Mouse (Mus musculus) thymus, adult 2 months (tissue): ENCODE measurements around the gene Rars. TPM values are rescaled to one million over a fixed set of nuclear protein-coding genes. Genes with fewer than 3 reads are reported as not detected.

ENCODE experiments used
- DNase-seq: peaks from one replicate; pipeline ENCODE4 v3.0.0; 2021
- H3K27ac ChIP-seq: fragments of 200-500 bp; 2 replicates; pipeline ENCODE4 v1.5.1; 2012; ENCODE audit warnings: low read length, control low read depth; ENCODE audit not compliant: control insufficient read depth, insufficient read depth
- H3K27me3 ChIP-seq: fragments of 200-500 bp; 2 replicates; pipeline ENCODE4 v1.6.1; 2012; ENCODE audit warnings: mild to moderate bottlenecking, low read length, moderate library complexity, mixed read lengths; ENCODE audit not compliant: control insufficient read depth, insufficient read depth
- H3K36me3 ChIP-seq: fragments of 200-500 bp; 2 replicates; pipeline ENCODE4 v1.6.1; 2012; ENCODE audit warnings: mild to moderate bottlenecking, low read length, moderate library complexity; ENCODE audit not compliant: control insufficient read depth, insufficient read depth
- H3K4me1 ChIP-seq: fragments of 200-500 bp; replicated peaks from 2 replicates; pipeline ENCODE4 v1.6.1; 2012; ENCODE audit warnings: low read length; ENCODE audit not compliant: control insufficient read depth, insufficient read depth
- H3K4me3 ChIP-seq: fragments of 200-500 bp; 2 replicates; pipeline ENCODE4 v1.5.1; 2012; ENCODE audit warnings: mild to moderate bottlenecking, low read length, control low read depth, moderate library complexity; ENCODE audit not compliant: control insufficient read depth, insufficient read depth
- CTCF ChIP-seq: fragments of 200-500 bp; IDR thresholded peaks from 2 replicates; pipeline ENCODE4 v1.5.1; 2012; ENCODE audit warnings: mild to moderate bottlenecking, control low read depth, low read length, moderate library complexity, borderline replicate concordance; ENCODE audit not compliant: control insufficient read depth, poor library complexity, insufficient read depth; ENCODE audit errors: extremely low read depth
- POLR2A ChIP-seq: fragments of 200-500 bp; IDR thresholded peaks from 2 replicates; pipeline ENCODE4 v1.6.1; 2012; ENCODE audit warnings: mild to moderate bottlenecking, low read length, control low read depth, moderate library complexity; ENCODE audit not compliant: control insufficient read depth, poor library complexity, insufficient read depth; ENCODE audit errors: extremely low read depth
- WGBS: fragments of 180-500 bp; shearing (Covaris S2); methylation state at CpG from one replicate; pipeline ENCODE4 v1.1.7; 2018; 5-methylcytosine and 5-hydroxymethylcytosine counted together
- polyA plus RNA-seq: library from polyadenylated mRNA; depleted of rRNA; stranded (reverse); fragments of >200 nt; gene quantifications from 2 replicates; pipeline ENCODE4 v1.2.3, GENCODE M21; 2012

Rars gene
- polyA plus RNA-seq, 1 experiment = 15.8 TPM

- 7% methylated on average over 28 of the region's 28 CpGs for WGBS
- H3K27ac ChIP-seq = no peak overlapping the region
- DNase-seq = peak; percentile 82
- H3K27me3 ChIP-seq = no peaks in the 10 kb centered on the region
- H3K4me1 ChIP-seq = peaks cover 5% of the 10 kb centered on the region
- H3K36me3 ChIP-seq = no peaks in the 10 kb centered on the region
- H3K4me3 ChIP-seq = peak overlapping the region; percentile 37
- TF ChIP-seq POLR2A (no peak), CTCF (no peak)
Observed at GRCm38 (mm10) chr11:35838345-35839338, 4.3 kb upstream of the Rars start.

GRCm38 (mm10) chr11:35837156-35838126, 3.1 kb upstream of the Rars start:
- TF ChIP-seq CTCF = no peak
- no peak for TF ChIP-seq POLR2A
- Histone ChIP-seq H3K36me3 (no peaks in the 10 kb centered on the region), H3K4me3 (no peak overlapping the region), H3K27me3 (no peaks in the 10 kb centered on the region), H3K27ac (no peak overlapping the region), H3K4me1 (peaks cover 10% of the 10 kb centered on the region)
- DNase-seq = no peak
- WGBS = 86% methylated on average over 5 of the region's 5 CpGs

GRCm38 (mm10) chr11:35833270-35833669, 1.0 kb downstream of the Rars start:
- Histone ChIP-seq H3K27me3 (no peaks in the 10 kb centered on the region), H3K4me3 (no peak overlapping the region), H3K36me3 (peaks cover 12% of the 10 kb centered on the region), H3K4me1 (peaks cover 7% of the 10 kb centered on the region), H3K27ac (no peak overlapping the region)
- DNase-seq = no peak
- TF ChIP-seq POLR2A = no peak
- WGBS = 59% methylated on average over 6 of the region's 6 CpGs

GRCm38 (mm10) chr11:35832139-35832538, 2.2 kb downstream of the Rars start:
- peaks cover 6% of the 10 kb centered on the region; the same call in 1 of the 2 replicates for H3K4me1 ChIP-seq
- DNase-seq = no peak
- peaks cover 21% of the 10 kb centered on the region for H3K36me3 ChIP-seq
- H3K4me3 ChIP-seq = no peak overlapping the region
- TF ChIP-seq POLR2A (no peak), CTCF (no peak)
- H3K27me3 ChIP-seq = no peaks in the 10 kb centered on the region
- 89% methylated on average over 4 of the region's 4 CpGs for WGBS
- H3K27ac ChIP-seq = no peak overlapping the region

GRCm38 (mm10) chr11:35827714-35828113, 6.6 kb downstream of the Rars start:
- Histone ChIP-seq H3K4me3 (no peak overlapping the region), H3K27me3 (no peaks in the 10 kb centered on the region), H3K27ac (no peak overlapping the region), H3K4me1 (no peaks in the 10 kb centered on the region), H3K36me3 (peaks cover 51% of the 10 kb centered on the region)
- TF ChIP-seq CTCF (no peak), POLR2A (no peak)
- WGBS = 85% methylated on average over 6 of the region's 6 CpGs
- DNase-seq = no peak

- no peak overlapping the region for H3K27ac ChIP-seq
- peaks cover 82% of the 10 kb centered on the region for H3K36me3 ChIP-seq
- no peaks in the 10 kb centered on the region for H3K27me3 ChIP-seq
- no peak for TF ChIP-seq CTCF
- no peak for TF ChIP-seq POLR2A
- 96% methylated on average over 12 of the region's 12 CpGs for WGBS
- H3K4me1 ChIP-seq = no peaks in the 10 kb centered on the region
- no peak for DNase-seq
- no peak overlapping the region for H3K4me3 ChIP-seq
Observed at GRCm38 (mm10) chr11:35816316-35816715, 18.0 kb downstream of the Rars start.
